Mouse (Mus musculus) mouse embryonic stem cell (cell line): ENCODE measurements around the gene Slx4ip.

Experiments used
- in situ Hi-C, 2 experiments: fragments of 300-500 bp; cut with MboI; formaldehyde crosslinking; loops; 1 replicate in 1 of 2; 3 replicates in 1 of 2; pipeline ENCODE4 v1.14.3; 2019 to 2020; ENCODE audit warnings: low sequenced_read_pairs in 2 of 2, low pct_unique_long_range_greater_than_20kb in 1 of 2, mixed read lengths in 1 of 2; ENCODE audit not compliant: unreplicated experiment in 1 of 2

The Slx4ip gene

DNA sequence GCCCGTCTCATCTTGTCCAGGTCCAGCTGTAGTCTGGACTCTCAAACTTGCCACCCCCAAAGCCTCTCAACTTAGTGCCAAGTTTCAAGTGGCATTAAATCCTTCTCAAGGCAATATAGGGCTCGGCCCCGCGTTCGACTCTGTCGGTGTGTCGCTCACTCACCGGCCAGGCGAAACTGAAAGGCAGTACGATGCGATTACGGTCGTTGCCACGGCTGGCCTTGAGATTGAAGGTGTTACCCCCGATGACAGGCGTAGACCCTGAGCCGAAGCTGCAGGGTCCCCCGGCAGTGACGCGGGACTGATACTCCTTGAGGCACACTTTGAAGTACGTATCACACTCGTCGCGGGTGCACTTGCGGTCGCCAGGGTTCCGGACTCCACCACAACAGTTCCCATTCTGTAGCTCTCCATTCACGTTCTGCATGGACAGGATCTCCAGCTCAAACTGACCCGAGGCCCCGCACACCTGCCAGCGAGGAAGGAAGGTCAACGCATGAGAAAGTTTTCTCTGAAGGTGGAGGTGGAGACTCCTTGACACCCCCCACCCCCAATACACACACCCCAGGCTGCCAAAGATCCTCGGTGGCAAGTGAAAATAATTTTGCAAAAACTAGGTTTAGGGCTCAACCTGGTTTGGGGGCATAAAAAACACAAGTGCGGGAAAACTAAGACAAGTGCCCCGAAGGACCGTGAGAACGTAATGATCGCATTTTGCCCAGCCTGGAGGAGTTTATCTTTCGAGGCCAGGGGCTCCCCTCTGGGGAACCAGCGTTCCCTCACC is 224.4 kb downstream of the Slx4ip start:
- in situ Hi-C loops = no loop called here

DNA sequence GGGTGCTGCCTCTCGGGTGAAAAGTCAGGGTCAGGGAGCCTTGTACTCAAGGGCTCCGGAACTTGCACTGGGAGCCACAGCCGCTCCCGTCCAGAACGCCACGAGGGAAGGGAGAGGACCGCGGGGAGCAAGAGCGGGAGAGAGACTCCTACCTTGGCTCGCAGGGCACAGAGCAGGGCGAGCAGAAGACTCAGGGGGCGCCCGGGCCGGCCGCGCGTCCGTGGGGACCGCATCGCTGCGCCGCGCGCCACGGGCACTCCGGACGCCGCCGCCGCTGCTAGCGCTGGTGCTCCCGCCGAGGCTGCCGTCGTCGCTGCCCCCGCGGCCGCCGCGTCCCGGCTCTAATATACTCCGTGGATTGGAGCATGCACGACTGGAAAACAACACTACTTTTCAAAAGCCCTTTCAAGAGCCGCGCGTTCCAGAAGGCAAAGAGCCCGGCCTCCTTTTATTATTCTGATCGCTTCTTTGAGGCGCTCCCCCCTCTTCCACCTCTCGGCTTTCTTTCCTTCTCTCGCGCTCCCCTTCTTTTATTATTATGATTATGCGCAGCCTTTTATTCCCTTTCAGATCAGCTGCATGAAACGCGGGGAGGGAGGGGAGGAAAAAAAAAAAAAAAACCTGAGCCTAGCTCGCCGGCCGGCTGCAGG is 225.1 kb downstream of the Slx4ip start, which contains the start of gene Jag1:
Jag1 (minus strand) TSS at position 620 of the 650 bp plus-strand sequence.
- in situ Hi-C loops = no loop called here

DNA sequence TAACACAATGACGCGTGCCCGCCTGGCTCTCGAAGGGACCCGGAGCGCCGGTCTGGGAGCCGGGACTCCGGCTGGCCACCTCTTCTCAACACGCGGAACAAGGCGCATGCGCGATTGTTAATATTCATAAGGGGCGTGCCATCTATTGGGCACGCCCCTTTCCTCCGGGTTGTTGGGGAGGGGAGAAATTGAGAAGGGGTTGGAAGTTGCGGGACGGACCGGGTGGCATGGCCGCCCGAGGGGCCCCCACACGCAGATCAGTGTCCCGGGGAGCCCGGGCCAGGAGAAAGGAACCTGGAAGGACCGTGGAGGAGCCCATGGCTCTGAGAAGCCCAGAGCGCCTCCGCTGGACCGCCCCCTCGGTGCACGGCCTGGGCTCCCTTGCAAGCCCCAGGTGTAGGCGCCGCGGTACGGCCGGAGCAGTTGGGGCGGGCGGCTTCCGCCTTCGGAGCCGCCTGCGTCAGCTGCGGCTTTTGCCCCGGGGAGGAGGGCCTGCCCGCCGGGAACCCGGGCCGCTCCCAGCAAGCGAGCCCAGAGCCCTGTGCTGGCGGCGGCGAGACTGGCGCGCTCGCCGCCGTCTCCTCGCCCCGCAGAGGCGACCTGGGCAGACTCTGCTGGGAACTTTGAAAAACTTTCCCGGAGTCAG is 225.8 kb downstream of the Slx4ip start:
- in situ Hi-C loops = no loop called here

DNA sequence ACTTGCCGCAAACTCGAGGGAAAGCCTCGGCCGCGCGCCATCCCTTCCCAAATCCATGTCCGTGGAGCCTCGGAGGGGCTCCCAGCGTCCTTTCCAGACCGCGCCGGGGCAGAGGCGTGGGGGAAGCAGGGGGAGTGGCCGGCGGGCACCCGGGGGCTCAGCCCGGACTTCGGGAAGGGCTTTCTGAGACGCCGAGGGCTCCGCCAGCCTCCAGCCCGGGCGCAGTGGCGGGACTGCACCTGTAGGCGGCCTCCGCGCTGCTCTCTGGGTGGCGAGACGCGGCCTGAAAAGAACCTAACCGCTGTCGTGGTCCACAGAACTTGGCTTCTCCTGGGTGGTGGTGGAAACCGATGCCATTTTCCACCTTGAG is 226.3 kb downstream of the Slx4ip start:
- in situ Hi-C loops = no loop called here
